Comparison of ENCODE assay signal across 24 mouse cellular contexts in the genomic region with DNA sequence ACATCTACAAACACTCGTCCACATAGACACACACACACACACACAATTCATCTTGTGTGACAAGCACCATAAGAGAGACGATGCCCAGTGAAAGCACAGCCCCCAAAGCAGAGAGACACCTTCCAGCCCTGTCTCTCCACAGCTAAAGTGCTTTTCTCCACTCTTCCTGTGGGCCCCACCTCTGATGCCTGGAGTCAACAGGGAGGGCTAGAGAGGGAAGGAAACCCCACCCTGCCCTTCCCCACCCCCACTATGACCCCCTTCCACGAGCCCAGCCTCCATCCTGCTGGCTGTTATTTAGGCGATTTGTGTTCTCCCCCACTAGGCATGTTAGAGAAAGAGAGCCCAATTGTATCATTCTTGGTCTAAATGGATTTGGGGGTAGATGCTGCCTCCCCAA. TPM values are rescaled to one million over a fixed set of nuclear protein-coding genes. Genes with fewer than 3 reads are reported as not detected.
A peak's percentile ranks its signal among the peaks of the same experiment; 100 is the strongest.
DNase-seq lines count a peak whose midpoint lies in the region; ATAC-seq and TF ChIP-seq lines count a peak whose summit lies in the region.
"Had no signal": no experiment of that assay in that cellular context is flagged by ENCODE, and none has a peak within 500 bp of the region (broad histone marks: within the 10 kb centered on the region; RNA-seq: fewer than 3 reads in every experiment).

No protein-coding gene starts in this region.

- no peaks in the 10 kb centered on the region for H3K27me3 ChIP-seq in heart, embryonic 16.5 days (ENCODE audit: control insufficient read depth, insufficient read depth, low read length)
- no peaks in the 10 kb centered on the region for H3K27me3 ChIP-seq in liver, embryonic 12.5 days (replicated peaks)
- H3K27me3 ChIP-seq in limb, embryonic 10.5 days (ENCODE audit: low read depth, poor library complexity, severe bottlenecking), result no peaks in the 10 kb centered on the region
- H3K27me3 ChIP-seq: forebrain, embryonic 13.5 days; hindbrain, embryonic 15.5 days; midbrain, embryonic 12.5 days; Patski had no signal

- in situ Hi-C loops in ES-E14 (cut with MboI; ENCODE audit: low sequenced_read_pairs in 2 of 2, unreplicated experiment in 2 of 2), result no loop called here

- no peaks in the 10 kb centered on the region for H3K9me3 ChIP-seq in heart, embryonic 16.5 days (replicated peaks; ENCODE audit: control insufficient read depth, low read length)
- H3K9me3 ChIP-seq in liver, embryonic 12.5 days (replicated peaks), result no peaks in the 10 kb centered on the region
- no peaks in the 10 kb centered on the region for H3K9me3 ChIP-seq in ES-E14 (ENCODE audit: control insufficient read depth, insufficient read depth, low read depth, low read length)
- no peaks in the 10 kb centered on the region for H3K9me3 ChIP-seq in limb, embryonic 10.5 days (replicated peaks)
- H3K9me3 ChIP-seq: forebrain, embryonic 13.5 days; hindbrain, embryonic 15.5 days; midbrain, embryonic 12.5 days had no signal

- 32% methylated on average over 4 of the region's 4 CpGs for WGBS in heart, embryonic 16.5 days
- 18% methylated on average over 4 of the region's 4 CpGs for WGBS in liver, embryonic 12.5 days (ENCODE audit: insufficient replicate concordance)
- 37% methylated on average over 4 of the region's 4 CpGs for WGBS in limb, embryonic 10.5 days

- no peak for ATAC-seq in heart, embryonic 16.5 days (replicated peaks; ENCODE audit: extremely low read depth, insufficient read depth, low FRiP score)
- ATAC-seq in liver, embryonic 12.5 days, result no peak
- ATAC-seq: forebrain, embryonic 13.5 days; Patski had no signal

- no peak for DNase-seq in heart, postnatal 4 days
- no peak for DNase-seq in liver
- DNase-seq in ES-E14 (ENCODE audit: low read depth, low spot score), result no peak
- DNase-seq in limb, embryonic 10.5 days (ENCODE audit: low spot score), result no peak
- no peak for DNase-seq in right cerebral cortex, adult 2 months (ENCODE audit: low spot score in 2 of 2)
- DNase-seq in cerebellum, postnatal 4 days (ENCODE audit: low spot score in 2 of 2), result no peak
- DNase-seq: adrenal gland, postnatal 25 days; cerebellum, adult 9-10 months; embryo, embryonic 11 days; kidney, adult 11 months; kidney, postnatal 25 days; spleen, adult 18-20 months; thymus, adult 18-20 months had no signal

- H3K4me1 ChIP-seq in heart, embryonic 16.5 days (ENCODE audit: control insufficient read depth, insufficient read depth, low read length), result peaks cover 2% of the 10 kb centered on the region; the same call in 1 of the 2 replicates
- H3K4me1 ChIP-seq in liver, embryonic 12.5 days, result peaks cover 85% of the 10 kb centered on the region
- peaks cover 0 to 5% of the 10 kb centered on the region in 2 experiments; a peak in 1 of 4 replicates for H3K4me1 ChIP-seq in ES-E14 (ENCODE audit: control insufficient read depth in 2 of 2, insufficient read depth in 2 of 2, low read length in 2 of 2, poor library complexity in 1 of 2)
- H3K4me1 ChIP-seq in limb, embryonic 10.5 days, result peaks cover 18% of the 10 kb centered on the region
- H3K4me1 ChIP-seq: midbrain, embryonic 12.5 days had no signal

- no peak overlapping the region for H3K9ac ChIP-seq in heart, embryonic 16.5 days (ENCODE audit: low read length)
- H3K9ac ChIP-seq in liver, embryonic 12.5 days, result no peak overlapping the region
- no peak overlapping the region for H3K9ac ChIP-seq in ES-E14 (ENCODE audit: insufficient read depth, low read depth, low read length, poor library complexity, severe bottlenecking)
- H3K9ac ChIP-seq: forebrain, embryonic 13.5 days; hindbrain, embryonic 15.5 days; midbrain, embryonic 12.5 days had no signal

- H3K4me2 ChIP-seq in heart, embryonic 16.5 days (ENCODE audit: low read depth, low read length), result no peak overlapping the region
- no peak overlapping the region for H3K4me2 ChIP-seq in liver, embryonic 12.5 days
- H3K4me2 ChIP-seq: forebrain, embryonic 13.5 days; hindbrain, embryonic 15.5 days; liver, embryonic 11.5 days; midbrain, embryonic 12.5 days had no signal

- peak overlapping the region; percentile 20; the same call in 1 of the 2 replicates for H3K27ac ChIP-seq in heart, embryonic 16.5 days (ENCODE audit: low read length)
- H3K27ac ChIP-seq in liver, embryonic 12.5 days, result 0 out of 2 replicates have a peak overlapping the region, but pooled peaks have one; percentile 33
- H3K27ac ChIP-seq in ES-E14 (ENCODE audit: insufficient read depth, low read depth, low read length, poor library complexity, severe bottlenecking), result peak overlapping the region; percentile 28; the same call in 1 of the 2 replicates
- peak overlapping the region; percentile 63; the same call in 1 of the 2 replicates for H3K27ac ChIP-seq in limb, embryonic 10.5 days
- H3K27ac ChIP-seq: forebrain, embryonic 13.5 days; hindbrain, embryonic 15.5 days; midbrain, embryonic 12.5 days had no signal

- H3K36me3 ChIP-seq in heart, embryonic 16.5 days (ENCODE audit: control insufficient read depth, insufficient read depth), result no peaks in the 10 kb centered on the region
- no peaks in the 10 kb centered on the region for H3K36me3 ChIP-seq in liver, embryonic 12.5 days
- H3K36me3 ChIP-seq in ES-E14 (ENCODE audit: control insufficient read depth, insufficient read depth, low read length, poor library complexity, severe bottlenecking), result no peaks in the 10 kb centered on the region
- no peaks in the 10 kb centered on the region for H3K36me3 ChIP-seq in limb, embryonic 10.5 days
- H3K36me3 ChIP-seq: hindbrain, embryonic 15.5 days; midbrain, embryonic 12.5 days had no signal

- no peak overlapping the region for H3K4me3 ChIP-seq in heart, embryonic 16.5 days (ENCODE audit: low read length)
- H3K4me3 ChIP-seq in liver, embryonic 12.5 days, result no peak overlapping the region
- no peak overlapping the region for H3K4me3 ChIP-seq in ES-E14 (ENCODE audit: insufficient read depth in 1 of 2, low read depth in 1 of 2, low read length in 2 of 2, poor library complexity in 1 of 2, severe bottlenecking in 1 of 2)
- no peak overlapping the region for H3K4me3 ChIP-seq in limb, embryonic 10.5 days
- H3K4me3 ChIP-seq: forebrain, embryonic 13.5 days; hindbrain, embryonic 15.5 days; midbrain, embryonic 12.5 days had no signal

TF ChIP-seq in ES-E14, 5 proteins besides CTCF, POLR2A, EP300 and RAD21:
- no peak for TF ChIP-seq ZC3H11A (IDR thresholded peaks at IDR 0.05; ENCODE audit: borderline replicate concordance, low read depth, low read length)
- no peak for TF ChIP-seq MAFK (IDR thresholded peaks at IDR 0.05; ENCODE audit: insufficient read depth, low read depth, low read length)
- no peak for TF ChIP-seq HCFC1 (IDR thresholded peaks at IDR 0.05; ENCODE audit: borderline replicate concordance, insufficient read depth, low read length)
- TF ChIP-seq CHD2 (IDR thresholded peaks at IDR 0.05; ENCODE audit: low read depth, low read length), result no peak
- TF ChIP-seq ZNF384 (IDR thresholded peaks at IDR 0.05; ENCODE audit: low read depth, low read length), result no peak

RNA-seq across cellular contexts. Expression of a gene that starts 49.1 kb away (rescaled TPM):
- 2.9 and 3.1 TPM in 2 replicates for polyA plus RNA-seq in heart, embryonic 16.5 days (2015; fragmentation: Nextera tagmentation; extraction: Ambion mirVana)
- 1 to 10 TPM; 6.0 to 6.4 TPM for total RNA-seq in heart, postnatal 4 days (2021)
- 4.6 and 6.0 TPM in 2 replicates for polyA plus RNA-seq in liver, embryonic 12.5 days (2016; fragmentation: Nextera tagmentation; extraction: Ambion mirVana)
- 1.1 and 1.3 TPM in 2 replicates for total RNA-seq in ES-E14 (2012; rRNA removed)
- polyA plus RNA-seq in limb, embryonic 10.5 days (2016; fragmentation: Nextera tagmentation; extraction: Ambion mirVana), result 0.58 and 0.64 TPM in 2 replicates

RNA-seq across cellular contexts. Expression of a gene that starts 57.9 kb away (rescaled TPM):
- polyA plus RNA-seq in heart, embryonic 16.5 days (2015; fragmentation: Nextera tagmentation; extraction: Ambion mirVana), result 0.13 TPM in 1 of 2 replicates, not detected in the other
- total RNA-seq in heart, postnatal 4 days (2021), result not detected
- not detected in 2 replicates for polyA plus RNA-seq in liver, embryonic 12.5 days (2016; fragmentation: Nextera tagmentation; extraction: Ambion mirVana)
- not detected in 2 replicates for total RNA-seq in ES-E14 (2012; rRNA removed)
- not detected in 2 replicates for polyA plus RNA-seq in limb, embryonic 10.5 days (2016; fragmentation: Nextera tagmentation; extraction: Ambion mirVana)
- total RNA-seq: adrenal gland, postnatal 25 days; layer of hippocampus, postnatal 14 days; left cerebral cortex, postnatal 14 days had no signal
- polyA plus RNA-seq: forebrain, embryonic 13.5 days; heart, embryonic 14.5 days; hindbrain, embryonic 15.5 days; midbrain, embryonic 12.5 days; Patski; urinary bladder, adult 2 months had no signal
